Mouse (Mus musculus): ENCODE measurements around the gene Tnks1bp1. TPM values are rescaled to one million over a fixed set of nuclear protein-coding genes. Genes with fewer than 3 reads are reported as not detected.

Tnks1bp1 gene
- polyA plus RNA-seq, 1 experiment from 2014 or later: 35.5 TPM

DNA sequence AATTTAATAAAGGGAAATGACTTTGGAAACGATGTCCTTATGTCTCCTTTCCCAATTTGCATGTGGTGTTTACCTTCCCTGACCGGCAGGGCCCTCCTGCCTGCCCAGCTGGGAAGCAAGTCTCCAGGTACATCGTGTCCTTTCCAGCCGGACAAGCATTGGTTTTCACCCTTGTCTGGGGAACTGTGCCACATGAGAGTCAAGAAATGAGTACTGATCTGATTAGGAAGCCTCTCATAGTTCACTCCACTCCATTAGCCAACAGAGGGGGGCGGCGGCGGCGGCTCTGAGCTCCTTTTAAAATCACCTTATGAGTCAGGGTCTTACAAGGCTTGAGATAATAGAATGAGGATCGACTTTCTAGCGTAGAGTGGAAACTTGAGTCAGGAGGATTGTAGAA is 741 bp upstream of the Tnks1bp1 start:
- Histone ChIP-seq H3K9ac (peak overlapping the region; percentile 69), H3K36me3 (peaks cover 44% of the 10 kb centered on the region), H3K4me3 (replicated peaks) (peak overlapping the region; percentile 69), H3K4me2 (replicated peaks) (peak overlapping the region; percentile 59), H3K27ac (peak overlapping the region; percentile 97), H3K27me3 (replicated peaks) (no peaks in the 10 kb centered on the region), H3K4me1 (replicated peaks) (peaks cover 39% of the 10 kb centered on the region), H3K9me3 (no peaks in the 10 kb centered on the region)
- WGBS: 51% methylated on average over 10 of the region's 10 CpGs
- ATAC-seq: no peak

DNA sequence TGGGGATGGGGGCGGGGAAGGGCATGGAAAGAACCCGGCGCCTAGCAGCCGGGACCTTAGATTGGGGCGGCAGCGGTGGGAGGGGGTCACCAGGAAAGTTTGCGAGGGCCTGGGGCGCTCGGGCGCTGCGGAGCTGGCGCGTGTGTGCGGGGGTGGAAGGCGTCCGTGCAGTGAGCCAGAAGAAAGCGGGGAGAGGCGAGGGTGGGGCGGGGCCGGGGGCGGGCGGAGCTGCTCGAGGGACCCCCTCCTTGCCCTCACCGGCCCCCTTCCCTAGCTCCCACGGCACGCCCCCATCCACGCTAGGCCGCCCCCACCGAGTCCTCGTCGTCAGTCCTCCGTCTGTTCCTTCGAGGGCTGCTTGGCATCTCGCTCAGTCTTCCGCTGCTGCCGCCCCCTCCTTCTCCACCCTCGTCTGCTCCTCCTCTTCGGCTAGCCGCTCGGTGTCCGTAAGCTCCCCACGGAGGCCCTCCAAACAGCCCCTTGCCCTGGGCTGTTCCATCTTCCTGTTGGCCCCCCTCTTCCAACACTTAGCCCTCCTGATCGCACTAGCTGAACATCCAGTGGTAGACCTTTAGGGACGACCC is 438 bp downstream of the Tnks1bp1 start:
- H3K4me1 ChIP-seq (replicated peaks): peaks cover 48% of the 10 kb centered on the region
- H3K9me3 ChIP-seq: no peaks in the 10 kb centered on the region
- peak overlapping the region; percentile 59 for H3K4me2 ChIP-seq (replicated peaks)
- peak; percentile 60 for ATAC-seq
- under 1% methylated on average over 32 of the region's 44 CpGs for WGBS
- H3K27ac ChIP-seq: peak overlapping the region; percentile 97
- peaks cover 40% of the 10 kb centered on the region for H3K36me3 ChIP-seq
- H3K9ac ChIP-seq: peak overlapping the region; percentile 69
- H3K4me3 ChIP-seq (replicated peaks): peak overlapping the region; percentile 69
- H3K27me3 ChIP-seq (replicated peaks): no peaks in the 10 kb centered on the region

DNA sequence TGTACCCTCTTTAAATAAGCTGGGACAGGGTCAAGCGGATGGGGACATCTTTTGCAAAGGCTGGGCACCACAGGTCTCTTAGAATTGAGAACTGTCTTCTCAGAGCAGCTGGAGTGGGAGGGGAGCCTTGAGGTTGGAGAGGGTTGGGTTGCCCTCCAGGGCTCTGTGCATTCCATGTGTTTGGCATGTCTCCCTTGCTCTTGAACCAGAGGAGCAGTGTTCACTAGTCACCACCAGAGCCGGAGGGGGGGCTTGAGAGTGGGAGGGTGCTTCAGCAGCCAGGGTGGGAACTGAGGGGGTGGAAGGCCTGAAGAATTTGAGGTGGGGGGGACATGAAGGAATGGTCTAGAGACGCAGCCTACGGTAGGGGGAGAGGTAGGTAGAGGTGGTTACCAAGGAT is 1.5 kb downstream of the Tnks1bp1 start:
- Histone ChIP-seq H3K27me3 (replicated peaks) (no peaks in the 10 kb centered on the region), H3K4me1 (replicated peaks) (peaks cover 52% of the 10 kb centered on the region), H3K4me2 (replicated peaks) (peak overlapping the region; percentile 59), H3K4me3 (replicated peaks) (peak overlapping the region; percentile 69; the same call in 1 of the 2 replicates), H3K36me3 (peaks cover 30% of the 10 kb centered on the region), H3K27ac (peak overlapping the region; percentile 92), H3K9ac (no peak overlapping the region), H3K9me3 (no peaks in the 10 kb centered on the region)
- ATAC-seq: no peak
- WGBS: 73% methylated on average over 4 of the region's 4 CpGs

DNA sequence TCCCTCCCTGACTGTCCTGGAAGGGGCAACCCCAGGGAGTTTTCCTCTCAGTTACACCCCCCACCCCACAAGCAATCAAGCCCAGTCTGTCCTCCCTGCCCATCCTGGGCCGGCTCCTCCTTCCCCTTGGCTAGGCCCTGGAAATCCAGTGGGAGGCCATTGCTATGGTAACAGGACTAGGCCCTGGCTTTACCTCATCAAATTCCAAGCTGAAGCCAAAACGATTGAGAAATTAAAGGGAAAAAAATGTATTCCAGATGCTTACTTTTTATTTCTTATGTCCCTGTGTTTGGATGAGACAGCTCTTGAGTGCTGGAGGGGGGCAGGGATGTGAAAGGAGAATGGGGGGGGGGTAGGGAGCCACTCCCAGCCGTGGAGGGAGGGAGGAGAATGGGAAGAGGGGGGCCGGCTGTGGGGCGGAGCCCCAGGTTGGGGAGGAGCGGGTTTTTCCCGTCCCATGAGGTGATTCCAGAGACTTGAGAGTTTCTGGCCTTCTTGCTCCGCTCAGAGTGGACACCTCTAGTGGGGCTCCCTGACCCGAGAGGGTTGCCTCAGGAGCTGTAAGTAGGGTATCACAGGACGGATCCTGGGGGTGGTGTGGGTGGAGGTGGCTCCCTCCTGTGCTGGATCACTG is 2.3 kb downstream of the Tnks1bp1 start:
- WGBS: 7% methylated on average over 10 of the region's 10 CpGs
- H3K27me3 ChIP-seq (replicated peaks): no peaks in the 10 kb centered on the region
- peaks cover 30% of the 10 kb centered on the region for H3K36me3 ChIP-seq
- peak; percentile 22 for ATAC-seq
- peak overlapping the region; percentile 59 for H3K4me2 ChIP-seq (replicated peaks)
- peak overlapping the region; percentile 40 for H3K4me3 ChIP-seq (replicated peaks)
- peaks cover 52% of the 10 kb centered on the region for H3K4me1 ChIP-seq (replicated peaks)
- no peaks in the 10 kb centered on the region for H3K9me3 ChIP-seq
- peak overlapping the region; percentile 54 for H3K9ac ChIP-seq
- peak overlapping the region; percentile 92 for H3K27ac ChIP-seq

DNA sequence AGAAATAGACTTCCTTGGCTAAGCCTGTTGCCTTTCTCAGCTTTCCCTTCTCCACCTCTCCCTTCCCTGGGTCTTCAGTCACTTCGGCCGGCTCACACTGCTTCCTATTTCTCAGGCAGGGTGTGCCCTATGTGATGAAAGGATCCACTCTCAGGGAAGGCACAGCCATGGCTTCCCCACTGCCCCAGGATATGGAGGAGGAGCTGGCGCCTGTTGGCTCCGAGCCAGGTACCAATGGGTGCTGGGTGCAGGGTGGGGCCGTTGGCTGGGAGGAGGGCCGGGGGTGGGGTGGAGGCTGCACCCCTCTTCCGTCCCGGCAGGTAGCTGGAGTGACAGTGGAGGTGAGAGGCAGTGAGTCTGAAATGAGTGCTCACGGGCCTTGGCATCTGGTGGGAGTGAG is 2.9 kb downstream of the Tnks1bp1 start:
- H3K4me2 ChIP-seq (replicated peaks): peak overlapping the region; percentile 59
- H3K9me3 ChIP-seq: no peaks in the 10 kb centered on the region
- H3K9ac ChIP-seq: peak overlapping the region; percentile 54
- peak overlapping the region; percentile 40 for H3K4me3 ChIP-seq (replicated peaks)
- WGBS: 32% methylated on average over 9 of the region's 9 CpGs
- H3K27ac ChIP-seq: peak overlapping the region; percentile 92
- no peaks in the 10 kb centered on the region for H3K27me3 ChIP-seq (replicated peaks)
- ATAC-seq: peak; percentile 44
- H3K4me1 ChIP-seq (replicated peaks): peaks cover 53% of the 10 kb centered on the region
- H3K36me3 ChIP-seq: peaks cover 30% of the 10 kb centered on the region

DNA sequence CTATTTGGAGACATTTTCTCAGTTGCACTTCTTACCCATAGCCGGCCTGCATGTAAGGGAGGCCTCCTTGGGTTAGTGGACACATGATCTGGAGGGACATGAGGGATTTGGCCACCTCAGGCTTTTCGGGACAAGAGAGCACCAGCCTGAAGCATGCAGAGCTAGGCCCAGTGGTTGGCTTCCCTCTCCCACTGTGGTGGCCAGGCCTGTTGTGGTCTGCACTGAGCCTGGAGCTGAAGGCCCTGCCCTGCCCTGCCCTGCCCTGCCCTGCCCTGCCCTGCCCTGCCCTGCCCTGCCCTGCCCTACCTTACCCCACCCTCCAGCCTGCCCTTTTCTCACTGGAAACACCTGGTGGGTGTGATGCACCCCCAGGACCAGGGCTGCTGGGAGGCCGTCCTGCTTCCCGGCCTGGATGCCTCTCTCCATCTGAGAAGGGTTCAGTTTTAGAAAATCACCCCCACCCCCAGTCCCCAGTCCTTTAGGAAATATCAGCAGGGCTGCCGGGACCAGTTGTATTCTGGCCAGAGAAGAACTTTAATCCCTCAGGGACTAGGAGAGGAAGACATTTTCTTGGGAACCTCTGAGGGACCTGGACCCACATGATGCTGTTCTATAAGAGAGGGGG is 5.5 kb downstream of the Tnks1bp1 start:
- Histone ChIP-seq H3K4me2 (replicated peaks) (peak overlapping the region; percentile 59; the same call in 1 of the 2 replicates), H3K27ac (peak overlapping the region; percentile 13; the same call in 1 of the 2 replicates), H3K9me3 (no peaks in the 10 kb centered on the region), H3K27me3 (replicated peaks) (no peaks in the 10 kb centered on the region), H3K4me1 (replicated peaks) (peaks cover 47% of the 10 kb centered on the region), H3K4me3 (replicated peaks) (no peak overlapping the region), H3K36me3 (peaks cover 27% of the 10 kb centered on the region), H3K9ac (no peak overlapping the region)
- ATAC-seq: no peak
- 79% methylated on average over 5 of the region's 5 CpGs for WGBS

DNA sequence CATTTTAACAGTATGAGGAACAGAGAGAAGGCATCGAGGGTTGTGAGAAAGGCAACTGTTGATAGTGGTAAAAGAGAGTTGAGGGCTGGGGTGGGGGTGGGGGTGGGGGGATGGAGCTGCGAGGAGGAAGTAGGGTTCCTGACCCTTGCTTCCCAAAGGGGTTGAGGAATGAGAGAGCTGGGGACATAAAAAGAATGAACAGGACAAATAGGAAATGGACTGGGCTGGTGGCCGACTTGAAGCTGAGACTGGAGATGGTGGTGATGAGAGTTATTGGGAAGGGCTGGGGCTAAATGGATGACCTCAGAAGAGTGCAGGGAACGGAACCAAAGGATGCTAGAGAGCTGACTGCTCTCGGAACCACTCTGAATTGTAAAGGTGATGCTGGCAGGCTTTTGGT is 8.9 kb downstream of the Tnks1bp1 start:
- ATAC-seq: no peak

DNA sequence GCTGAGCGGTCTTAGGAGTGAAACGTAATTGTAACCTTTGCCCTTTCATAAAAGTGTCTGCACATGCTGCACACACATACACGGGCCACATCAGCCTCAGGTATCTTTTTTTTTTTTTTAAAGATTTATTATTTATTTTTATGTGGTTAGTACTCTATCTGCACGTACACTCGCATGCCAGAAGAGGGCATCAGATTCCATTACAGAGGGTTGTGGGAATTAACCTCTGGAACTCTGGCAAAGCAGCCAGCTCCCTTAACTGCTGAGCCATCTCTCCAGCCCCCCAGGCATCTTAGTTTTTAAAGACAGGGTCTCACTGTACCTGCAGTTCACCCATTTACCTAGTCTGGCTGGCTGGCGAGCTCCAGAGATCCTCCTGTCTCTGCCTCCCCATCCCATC is 11.9 kb downstream of the Tnks1bp1 start:
- no peaks in the 10 kb centered on the region for H3K27me3 ChIP-seq (replicated peaks)
- peaks cover 18% of the 10 kb centered on the region for H3K4me1 ChIP-seq (replicated peaks)
- no peaks in the 10 kb centered on the region for H3K9me3 ChIP-seq
- no peak for ATAC-seq
- H3K9ac ChIP-seq: no peak overlapping the region
- H3K4me3 ChIP-seq (replicated peaks): no peak overlapping the region
- H3K36me3 ChIP-seq: peaks cover 44% of the 10 kb centered on the region
- 82% methylated on average over 6 of the region's 6 CpGs for WGBS
- no peak overlapping the region; the same call in 1 of the 2 replicates for H3K4me2 ChIP-seq (replicated peaks)
- H3K27ac ChIP-seq: peak overlapping the region; percentile 62

More for the DNA sequence above, 8.9 kb downstream of the Tnks1bp1 start:
- Histone ChIP-seq H3K27me3 (replicated peaks) (no peaks in the 10 kb centered on the region), H3K27ac (no peak overlapping the region), H3K9ac (no peak overlapping the region), H3K4me1 (replicated peaks) (peaks cover 36% of the 10 kb centered on the region), H3K4me2 (replicated peaks) (no peak overlapping the region), H3K4me3 (replicated peaks) (no peak overlapping the region), H3K9me3 (no peaks in the 10 kb centered on the region), H3K36me3 (peaks cover 39% of the 10 kb centered on the region)
- WGBS: 64% methylated on average over 5 of the region's 5 CpGs

DNA sequence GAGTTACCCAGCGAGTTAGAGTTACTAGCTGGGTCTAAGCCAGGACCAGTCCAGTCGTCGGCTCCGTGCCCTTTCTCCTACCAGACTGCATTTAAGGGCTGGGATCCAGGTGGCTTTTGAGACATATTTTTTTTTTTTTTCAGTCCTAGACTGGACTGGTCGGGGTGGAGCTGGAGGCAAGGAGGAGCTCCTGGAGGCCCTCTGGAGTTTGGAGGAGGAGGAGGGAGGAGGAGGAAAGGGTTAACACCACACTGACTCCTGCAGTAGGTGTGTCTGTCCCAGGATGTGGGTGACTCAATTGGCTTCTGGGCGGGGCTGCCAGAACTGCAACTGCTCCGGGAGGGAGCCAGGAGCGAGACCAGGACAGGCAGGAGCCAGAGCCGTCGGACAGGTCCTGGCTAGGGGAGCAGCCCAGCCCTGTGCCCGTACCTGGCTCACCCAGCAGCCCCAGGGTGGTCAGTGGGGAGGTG is 12.8 kb downstream of the Tnks1bp1 start:
- peak overlapping the region; percentile 69 for H3K4me2 ChIP-seq (replicated peaks)
- no peaks in the 10 kb centered on the region for H3K9me3 ChIP-seq
- 4% methylated on average over 11 of the region's 11 CpGs for WGBS
- H3K4me3 ChIP-seq (replicated peaks): peak overlapping the region; percentile 39
- H3K27me3 ChIP-seq (replicated peaks): no peaks in the 10 kb centered on the region
- peak overlapping the region; percentile 62 for H3K27ac ChIP-seq
- peaks cover 38% of the 10 kb centered on the region for H3K36me3 ChIP-seq
- peak overlapping the region; percentile 50 for H3K9ac ChIP-seq
- peaks cover 18% of the 10 kb centered on the region for H3K4me1 ChIP-seq (replicated peaks)
- peak; percentile 96 for ATAC-seq

DNA sequence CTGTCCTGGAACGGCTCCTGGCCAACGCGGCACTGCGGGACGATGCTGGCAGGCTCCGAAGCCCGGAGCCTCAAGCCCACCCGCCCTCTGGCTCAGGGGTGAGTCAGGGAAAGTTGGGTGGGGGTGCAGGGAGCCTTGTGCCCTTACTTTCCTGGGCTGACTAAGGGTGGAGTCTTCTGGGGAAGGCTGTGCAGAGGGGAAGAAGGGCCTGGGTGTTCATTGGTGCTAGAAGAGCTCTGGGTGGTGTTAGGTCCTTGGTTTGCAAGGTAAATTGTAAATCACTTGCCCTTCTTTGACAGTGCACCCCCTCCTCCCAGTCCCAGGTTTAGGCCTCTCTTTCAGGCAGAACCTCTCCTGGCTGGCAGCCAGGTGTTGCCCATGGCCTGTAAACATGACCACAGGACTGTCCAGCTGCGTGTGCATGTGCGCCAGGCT is 13.3 kb downstream of the Tnks1bp1 start:
- WGBS: 16% methylated on average over 10 of the region's 10 CpGs
- Histone ChIP-seq H3K27me3 (replicated peaks) (no peaks in the 10 kb centered on the region), H3K27ac (peak overlapping the region; percentile 18; the same call in 1 of the 2 replicates), H3K36me3 (peaks cover 38% of the 10 kb centered on the region), H3K4me3 (replicated peaks) (peak overlapping the region; percentile 39), H3K9me3 (no peaks in the 10 kb centered on the region), H3K9ac (peak overlapping the region; percentile 50), H3K4me1 (replicated peaks) (peaks cover 15% of the 10 kb centered on the region), H3K4me2 (replicated peaks) (peak overlapping the region; percentile 69)
- peak; percentile 62 for ATAC-seq

DNA sequence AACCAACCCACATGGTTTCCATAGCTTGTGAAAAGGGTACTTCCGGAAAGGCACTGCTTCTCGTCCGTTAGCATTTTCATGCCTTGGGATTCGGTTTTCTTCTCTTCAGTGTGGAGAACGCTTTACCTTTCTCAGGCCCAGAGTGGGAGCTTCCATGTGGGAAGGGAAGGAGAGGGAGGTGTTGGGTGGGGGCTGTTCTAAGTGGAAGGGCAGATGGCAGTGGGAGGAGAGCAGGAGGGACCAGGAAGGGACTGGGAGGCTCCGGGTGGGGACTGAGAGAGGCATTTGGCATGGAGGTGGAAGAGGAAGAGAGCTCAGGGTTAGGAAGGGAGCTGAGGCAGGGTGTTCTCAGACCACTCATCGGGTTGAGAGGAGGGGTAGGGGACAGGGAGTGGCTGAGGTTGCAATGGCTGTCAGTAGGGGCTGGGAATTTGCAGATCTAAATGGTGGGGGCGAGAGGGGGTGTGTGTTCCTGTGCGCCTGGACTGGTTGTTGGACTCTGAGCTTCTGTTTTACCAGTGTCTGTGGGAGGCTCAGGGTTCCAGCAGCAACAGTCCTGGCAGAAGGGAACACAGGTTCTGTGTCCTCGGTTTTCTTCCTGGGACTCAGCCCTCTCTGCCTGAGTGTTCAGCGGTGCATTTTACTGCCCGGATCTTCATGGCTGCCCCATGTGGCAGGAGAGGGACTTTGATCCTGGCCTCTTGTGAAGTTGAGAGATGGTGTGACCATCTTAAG is 17.5 kb downstream of the Tnks1bp1 start:
- no peaks in the 10 kb centered on the region for H3K9me3 ChIP-seq
- H3K27me3 ChIP-seq (replicated peaks): no peaks in the 10 kb centered on the region
- no peak for ATAC-seq
- no peak overlapping the region for H3K4me2 ChIP-seq (replicated peaks)
- H3K4me1 ChIP-seq (replicated peaks): peaks cover 29% of the 10 kb centered on the region
- no peak overlapping the region for H3K9ac ChIP-seq
- H3K4me3 ChIP-seq (replicated peaks): no peak overlapping the region
- H3K27ac ChIP-seq: no peak overlapping the region
- peaks cover 17% of the 10 kb centered on the region; the same call in 1 of the 2 replicates for H3K36me3 ChIP-seq
- 70% methylated on average over 12 of the region's 12 CpGs for whole genome bisulfite sequencing

DNA sequence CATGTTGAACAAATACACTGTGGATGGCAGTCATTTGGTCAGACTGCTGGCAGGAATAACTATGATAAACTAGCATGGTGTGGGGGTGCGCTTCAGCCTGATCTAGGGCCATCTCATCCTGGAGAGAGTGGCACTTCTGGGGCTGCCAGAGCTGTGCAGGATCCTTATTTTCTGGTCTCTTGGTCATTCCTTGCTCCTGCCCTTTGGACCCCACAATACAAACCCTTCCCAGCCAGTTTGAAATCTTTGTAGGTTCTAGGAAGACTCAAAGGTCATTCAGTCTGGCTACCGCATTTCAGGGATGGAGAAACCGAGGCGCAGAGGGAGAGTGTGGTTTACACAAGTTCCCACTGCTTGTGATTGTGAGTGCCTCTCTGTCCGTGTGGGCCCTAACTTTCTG is 19.1 kb downstream of the Tnks1bp1 start:
- no peaks in the 10 kb centered on the region for H3K9me3 ChIP-seq
- ATAC-seq: no peak
- peaks cover 31% of the 10 kb centered on the region for H3K4me1 ChIP-seq (replicated peaks)
- no peak overlapping the region for H3K27ac ChIP-seq
- no peak overlapping the region for H3K9ac ChIP-seq
- H3K36me3 ChIP-seq: peaks cover 23% of the 10 kb centered on the region
- WGBS: 85% methylated on average over 5 of the region's 5 CpGs
- no peaks in the 10 kb centered on the region for H3K27me3 ChIP-seq (replicated peaks)
- no peak overlapping the region for H3K4me3 ChIP-seq (replicated peaks)
- H3K4me2 ChIP-seq (replicated peaks): no peak overlapping the region

All from intestine, embryonic 15.5 days (tissue).